Mouse (Mus musculus) hindbrain, embryonic 14.5 days (tissue): ENCODE measurements around the gene Fgf4. TPM values are rescaled to one million over a fixed set of nuclear protein-coding genes. Genes with fewer than 3 reads are reported as not detected.
A peak's percentile ranks its signal among the peaks of the same experiment; 100 is the strongest.

Experiments used
- ATAC-seq: fragments of 200-750 bp; cut with Nextera tagmentation; 2 replicates; pipeline ENCODE4 v1.8.0; 2017; ENCODE audit warnings: moderate number of reproducible peaks, mild to moderate bottlenecking, moderate TSS enrichment, moderate library complexity; ENCODE audit not compliant: low FRiP score
- DNase-seq: peaks from one replicate; pipeline ENCODE4 v3.0.0-alpha.2; 2015; ENCODE audit warnings: low spot score
- H3K27ac ChIP-seq: fragments of 300-500 bp; sonication (generic); 2 replicates; pipeline ENCODE4 v1.5.1; 2014; ENCODE audit warnings: mild to moderate bottlenecking, moderate library complexity
- H3K27me3 ChIP-seq: fragments of 300-500 bp; sonication (generic); 2 replicates; pipeline ENCODE4 v1.6.1; 2014; ENCODE audit warnings: mild to moderate bottlenecking, low read length, mixed read lengths; ENCODE audit not compliant: control insufficient read depth, insufficient read depth
- H3K36me3 ChIP-seq: fragments of 300-500 bp; sonication (generic); replicated peaks from 2 replicates; pipeline ENCODE4 v1.6.1; 2014; ENCODE audit not compliant: control insufficient read depth, insufficient read depth
- H3K4me1 ChIP-seq: fragments of 300-500 bp; sonication (generic); replicated peaks from 2 replicates; pipeline ENCODE4 v1.6.1; 2014; ENCODE audit warnings: antibody characterized with exemption, low read length, mixed read lengths; ENCODE audit not compliant: control insufficient read depth, insufficient read depth
- H3K4me2 ChIP-seq: fragments of 300-500 bp; sonication (generic); replicated peaks from 2 replicates; pipeline ENCODE4 v1.6.1; 2014; ENCODE audit warnings: mild to moderate bottlenecking, moderate library complexity
- H3K4me3 ChIP-seq: fragments of 300-500 bp; sonication (generic); replicated peaks from 2 replicates; pipeline ENCODE4 v1.5.1; 2014; ENCODE audit warnings: mild to moderate bottlenecking, low read length
- H3K9ac ChIP-seq: fragments of 300-500 bp; sonication (generic); 2 replicates; pipeline ENCODE4 v1.6.1; 2014
- H3K9me3 ChIP-seq: fragments of 300-500 bp; sonication (generic); 2 replicates; pipeline ENCODE4 v1.6.1; 2016; ENCODE audit warnings: low read length; ENCODE audit not compliant: control insufficient read depth
- WGBS: fragments of 180-500 bp; shearing (Covaris S2); extraction: QIAGEN DNeasy Blood & Tissue Kit; methylation state at CpG from one replicate; pipeline ENCODE4 v1.1.7; 2014; 5-methylcytosine and 5-hydroxymethylcytosine counted together
- polyA plus RNA-seq: library from polyadenylated mRNA; unstranded; fragments of >200 nt; fragmentation: Nextera tagmentation; extraction: Ambion mirVana; gene quantifications from 2 replicates; pipeline ENCODE4 v1.2.1, GENCODE M21; 2014

Fgf4 gene
- not detected in 2 replicates for polyA plus RNA-seq

DNA sequence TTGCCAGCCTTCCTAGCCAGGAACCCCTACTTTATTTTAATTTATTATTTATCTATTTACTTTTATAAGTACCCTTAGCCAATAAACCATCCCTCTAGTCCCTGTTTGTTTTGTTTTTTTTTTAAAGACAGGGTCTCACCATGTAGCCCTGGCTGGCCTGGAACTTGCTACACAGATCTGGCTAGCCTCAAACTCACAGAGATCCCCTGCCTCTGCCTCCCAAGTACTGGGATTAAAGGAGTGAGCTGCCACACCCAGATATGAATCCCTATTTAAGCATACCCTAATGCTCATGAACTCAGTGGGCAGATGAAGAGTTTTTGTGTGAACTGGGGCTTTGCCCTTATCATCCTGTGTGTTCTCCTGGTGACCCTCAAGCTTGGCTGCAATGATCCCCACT lies at the start of gene Fgf4:
Gene Fgf4, plus strand, starts transcription at position 301 of the 400 bp plus-strand sequence.
- Histone ChIP-seq H3K4me3 (no peak within 1 kb of the TSS), H3K27ac (no peak within 1 kb of the TSS)

DNA sequence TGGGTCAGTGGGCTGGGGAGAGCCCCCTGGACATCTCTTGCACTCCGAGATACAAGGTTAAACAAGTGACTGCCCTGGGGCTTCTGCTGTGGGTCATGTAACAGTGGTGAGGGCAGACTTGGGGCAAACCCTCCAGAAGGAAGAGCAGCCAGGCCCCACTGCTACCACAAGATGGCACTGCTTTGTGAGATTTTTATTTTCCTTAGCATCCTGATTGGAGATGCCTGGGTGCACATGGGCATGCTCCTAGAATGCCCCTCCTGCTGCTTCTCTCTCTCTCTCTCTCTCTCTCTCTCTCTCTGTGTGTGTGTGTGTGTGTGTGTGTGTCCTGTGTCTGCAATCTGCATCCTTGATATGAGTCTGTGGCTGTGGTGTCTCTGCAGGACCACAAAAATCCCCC lies 48.7 kb upstream of the Fgf4 start:
- WGBS = 50% methylated on average over 1 of the region's 1 CpGs
- H3K4me3 ChIP-seq = no peak overlapping the region

More for the DNA sequence above, at the start of gene Fgf4:
- Histone ChIP-seq H3K36me3 (no peaks in the 10 kb centered on the region), H3K4me1 (no peaks in the 10 kb centered on the region), H3K9ac (no peak within 1 kb of the TSS), H3K27me3 (no peaks in the 10 kb centered on the region), H3K9me3 (no peaks in the 10 kb centered on the region), H3K4me2 (no peak within 1 kb of the TSS)
- no peak for ATAC-seq
- DNase-seq = no peak

DNA sequence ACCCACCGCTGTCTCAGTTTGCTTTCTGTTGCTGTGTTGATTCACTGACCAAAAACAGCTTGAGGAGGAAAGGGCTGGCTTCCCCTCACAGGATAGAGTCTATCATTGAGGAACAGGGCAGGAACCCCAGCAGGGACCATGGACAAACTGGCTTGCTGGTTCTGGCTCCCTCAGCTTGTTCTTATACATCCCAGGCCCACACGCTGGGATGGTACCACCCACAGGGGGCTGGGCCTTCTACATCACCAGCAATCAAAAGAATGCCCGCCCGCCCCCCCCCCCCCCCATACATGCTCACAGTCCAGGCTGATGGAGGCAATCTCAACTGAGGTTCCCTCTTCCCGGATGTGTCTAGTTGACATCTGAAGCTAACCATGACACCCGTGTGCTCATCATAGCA lies 40.1 kb upstream of the Fgf4 start:
- no peak for ATAC-seq
- Histone ChIP-seq H3K4me3 (no peak overlapping the region), H3K4me2 (no peak overlapping the region), H3K27ac (no peak overlapping the region), H3K27me3 (no peaks in the 10 kb centered on the region), H3K36me3 (no peaks in the 10 kb centered on the region), H3K9me3 (no peaks in the 10 kb centered on the region), H3K9ac (no peak overlapping the region), H3K4me1 (no peaks in the 10 kb centered on the region)
- 67% methylated on average over 6 of the region's 6 CpGs for WGBS
- DNase-seq = no peak

More for the DNA sequence above, 48.7 kb upstream of the Fgf4 start:
- Histone ChIP-seq H3K9ac (no peak overlapping the region), H3K4me1 (peaks cover 8% of the 10 kb centered on the region), H3K27ac (no peak overlapping the region), H3K27me3 (no peaks in the 10 kb centered on the region), H3K9me3 (no peaks in the 10 kb centered on the region), H3K36me3 (no peaks in the 10 kb centered on the region), H3K4me2 (no peak overlapping the region)
- DNase-seq = peak; percentile 78
- peak; percentile 64; the same call in 1 of the 2 replicates for ATAC-seq

DNA sequence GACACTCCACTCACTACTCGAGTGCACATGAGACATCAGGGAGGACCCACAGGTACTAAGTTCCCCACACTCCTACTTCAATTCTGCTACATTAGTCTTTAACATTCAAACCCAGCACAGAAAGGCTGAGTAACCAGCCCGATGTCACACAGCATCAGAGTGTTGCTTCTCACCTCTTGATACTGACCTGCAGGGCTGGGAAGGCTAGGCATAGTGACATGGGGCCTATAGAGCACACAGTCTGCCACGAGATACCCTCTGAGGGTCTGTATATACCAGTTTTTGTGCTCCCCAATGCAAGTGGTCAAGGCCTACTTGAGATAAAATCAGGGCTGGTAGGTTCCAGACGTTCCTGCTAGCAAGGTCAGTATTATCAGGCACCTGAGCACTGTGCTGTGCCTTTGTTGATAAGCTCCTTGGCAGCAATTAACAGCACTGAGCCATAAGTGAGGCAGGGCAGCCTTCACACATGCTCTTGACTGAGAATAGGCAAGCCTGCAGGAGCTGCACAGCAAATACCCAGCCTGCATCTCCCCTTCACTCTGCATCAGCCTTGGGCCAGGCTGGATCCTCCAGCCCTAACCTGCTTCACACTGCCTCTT lies 39.1 kb upstream of the Fgf4 start:
- Histone ChIP-seq H3K36me3 (no peaks in the 10 kb centered on the region), H3K4me2 (no peak overlapping the region), H3K4me3 (no peak overlapping the region), H3K27ac (no peak overlapping the region), H3K27me3 (no peaks in the 10 kb centered on the region), H3K4me1 (no peaks in the 10 kb centered on the region), H3K9ac (no peak overlapping the region), H3K9me3 (no peaks in the 10 kb centered on the region)
- ATAC-seq = no peak
- DNase-seq = no peak
- 80% methylated on average over 4 of the region's 4 CpGs for WGBS

DNA sequence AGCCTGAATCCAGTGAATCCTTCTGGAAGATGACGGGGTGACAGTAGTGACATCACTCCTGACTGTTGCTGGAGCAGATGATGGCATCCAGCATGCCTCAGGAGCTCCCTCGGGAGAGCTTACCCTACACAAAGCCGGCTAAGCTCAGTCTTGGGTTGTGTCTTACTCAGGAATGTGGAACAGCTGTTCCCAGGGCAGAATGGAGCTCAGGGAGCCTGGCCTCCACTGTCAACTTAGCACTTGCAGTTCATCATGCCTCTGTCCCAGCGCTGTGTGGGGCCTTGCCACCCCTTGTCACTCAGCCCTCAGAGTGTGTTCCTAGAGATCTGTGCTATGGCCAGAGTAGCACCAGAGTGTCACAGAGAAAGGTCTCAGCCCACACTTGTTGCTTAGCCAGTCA lies 35.6 kb upstream of the Fgf4 start:
- WGBS = 48% methylated on average over 4 of the region's 4 CpGs
- Histone ChIP-seq H3K9ac (no peak overlapping the region), H3K27me3 (no peaks in the 10 kb centered on the region), H3K9me3 (no peaks in the 10 kb centered on the region), H3K4me3 (no peak overlapping the region), H3K4me2 (no peak overlapping the region), H3K36me3 (no peaks in the 10 kb centered on the region), H3K27ac (no peak overlapping the region), H3K4me1 (no peaks in the 10 kb centered on the region)
- DNase-seq (no peak), ATAC-seq (no peak)

DNA sequence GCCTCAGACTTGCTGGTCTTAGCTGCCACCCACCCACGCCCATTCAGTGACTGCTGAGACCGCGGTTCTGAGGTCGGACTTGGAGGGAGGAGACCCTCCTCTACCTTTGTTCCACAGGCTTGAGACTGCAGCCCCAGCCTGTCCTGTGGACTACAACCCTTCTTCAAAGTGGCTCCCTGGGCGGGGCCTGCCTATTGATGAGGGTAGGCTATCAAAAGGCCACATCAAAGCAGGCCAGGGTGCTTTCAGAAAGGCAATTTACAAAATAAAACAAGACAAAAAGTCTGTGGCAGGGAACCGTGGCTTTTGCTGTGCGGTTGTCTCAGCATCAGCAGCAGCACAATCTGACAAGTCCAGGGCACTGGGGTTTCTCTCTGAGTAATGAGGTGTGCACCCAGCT lies 25.3 kb upstream of the Fgf4 start:
- H3K4me1 ChIP-seq = no peaks in the 10 kb centered on the region
- ATAC-seq = no peak
- H3K4me2 ChIP-seq = no peak overlapping the region
- H3K27ac ChIP-seq = no peak overlapping the region
- no peak overlapping the region for H3K9ac ChIP-seq
- peaks cover 16% of the 10 kb centered on the region; the same call in 1 of the 2 replicates for H3K9me3 ChIP-seq
- no peak overlapping the region for H3K4me3 ChIP-seq
- H3K27me3 ChIP-seq = no peaks in the 10 kb centered on the region
- DNase-seq = no peak
- WGBS = 13% methylated on average over 7 of the region's 7 CpGs
- H3K36me3 ChIP-seq = no peaks in the 10 kb centered on the region

DNA sequence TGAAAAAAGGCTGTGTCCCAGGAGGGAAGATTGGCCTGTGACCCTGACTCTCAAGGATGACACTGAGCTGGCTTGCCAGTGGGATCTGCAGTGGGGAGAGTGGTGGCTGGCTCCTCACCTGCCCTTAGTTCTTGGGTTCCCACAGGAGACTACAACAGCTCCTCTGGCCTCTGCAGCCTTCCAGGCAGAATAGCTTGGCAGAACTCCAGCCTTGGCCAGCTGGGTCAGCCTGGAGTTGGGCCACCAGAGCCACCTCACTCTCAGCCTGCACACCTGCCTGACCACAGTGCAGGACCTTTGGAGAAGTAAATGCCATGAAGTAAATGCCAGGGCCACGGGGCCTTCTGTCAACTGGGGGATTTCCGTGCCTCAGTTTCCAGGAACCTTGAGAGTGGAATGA lies 23.2 kb upstream of the Fgf4 start:
- H3K4me3 ChIP-seq = no peak overlapping the region
- H3K27me3 ChIP-seq = no peaks in the 10 kb centered on the region
- no peaks in the 10 kb centered on the region for H3K36me3 ChIP-seq
- ATAC-seq (no peak), DNase-seq (no peak)
- no peak overlapping the region for H3K27ac ChIP-seq
- no peak overlapping the region for H3K4me2 ChIP-seq
- H3K4me1 ChIP-seq = no peaks in the 10 kb centered on the region
- WGBS = 84% methylated on average over 2 of the region's 2 CpGs
- H3K9ac ChIP-seq = no peak overlapping the region
- H3K9me3 ChIP-seq = peaks cover under 1% of the 10 kb centered on the region; the same call in 1 of the 2 replicates

DNA sequence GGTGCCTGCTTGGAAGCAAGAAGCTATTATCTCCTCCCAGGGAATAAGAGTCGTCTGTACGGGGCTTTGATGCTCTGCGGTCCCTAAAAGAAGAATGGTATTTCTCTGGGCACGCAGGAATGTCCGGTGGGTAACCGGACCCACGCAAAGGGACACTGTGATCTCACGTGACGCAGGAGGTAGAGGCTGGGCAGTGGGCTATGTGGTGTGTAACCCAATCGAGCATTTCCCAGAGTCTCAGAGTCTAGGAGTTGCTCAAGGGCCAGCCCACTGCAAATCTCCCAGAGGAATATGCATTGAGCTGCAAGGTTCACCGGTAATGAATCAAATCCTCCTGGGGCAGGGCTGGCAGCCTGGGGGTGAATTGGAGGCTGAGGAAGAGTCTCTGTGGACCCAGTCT lies 18.8 kb upstream of the Fgf4 start:
- Histone ChIP-seq H3K9me3 (no peaks in the 10 kb centered on the region), H3K4me2 (no peak overlapping the region), H3K9ac (no peak overlapping the region), H3K4me1 (no peaks in the 10 kb centered on the region), H3K4me3 (no peak overlapping the region), H3K27ac (no peak overlapping the region), H3K36me3 (no peaks in the 10 kb centered on the region), H3K27me3 (no peaks in the 10 kb centered on the region)
- no peak for ATAC-seq
- no peak for DNase-seq
- 21% methylated on average over 11 of the region's 11 CpGs for WGBS

DNA sequence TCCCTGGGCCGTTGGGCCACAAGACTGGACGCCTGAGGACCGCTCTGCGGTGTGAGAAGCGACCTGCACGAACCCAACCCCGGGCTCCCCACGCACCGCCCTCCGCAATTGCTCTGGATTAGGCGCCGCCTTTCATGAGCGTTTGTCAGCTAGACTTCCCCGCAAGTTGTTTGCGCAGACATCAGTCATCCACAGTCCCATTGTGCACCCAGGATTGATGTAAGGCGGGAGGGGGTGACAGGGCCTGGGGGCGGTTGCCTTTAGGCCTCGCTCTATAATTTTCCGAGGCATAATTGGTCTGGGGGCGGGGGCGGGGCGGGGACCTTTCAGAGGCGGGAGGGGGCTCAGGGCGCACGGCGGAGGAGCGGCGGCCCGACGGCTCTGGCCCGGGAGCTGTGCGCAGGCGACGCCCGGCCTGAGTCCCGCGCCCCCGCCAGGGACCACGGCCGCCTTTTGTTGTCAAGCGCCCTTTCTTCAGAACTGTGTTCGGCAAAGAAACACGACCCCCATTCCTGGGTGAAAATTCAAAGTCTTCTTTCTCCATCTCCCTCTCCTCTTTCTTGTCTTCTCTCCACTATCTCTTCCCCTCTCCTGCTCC lies 9.2 kb upstream of the Fgf4 start, which contains the start of gene Fgf3:
Gene Fgf3, plus strand, starts transcription at position 193 of the 598 bp plus-strand sequence.
- Histone ChIP-seq H3K9ac (peak within 1 kb of the TSS; percentile 43), H3K4me2 (peak within 1 kb of the TSS; percentile 65), H3K4me3 (peak within 1 kb of the TSS; percentile 44), H3K27me3 (peaks cover 55% of the 10 kb centered on the region), H3K36me3 (no peaks in the 10 kb centered on the region), H3K27ac (peak within 1 kb of the TSS; percentile 24; the same call in 1 of the 2 replicates), H3K9me3 (no peaks in the 10 kb centered on the region), H3K4me1 (peaks cover 9% of the 10 kb centered on the region; the same call in 1 of the 2 replicates)
- ATAC-seq (no peak), DNase-seq (no peak)
- WGBS = 2% methylated on average over 43 of the region's 43 CpGs
